Mouse (Mus musculus) forebrain, embryonic 13.5 days (tissue): ENCODE measurements at regions not wholly inside any gene's neighbourhood (a gene's known extent, or its start where the extent isn't known, plus 50 kb on each side); places are given as distances from the start of the nearest gene placed in this dataset.

ENCODE experiments used
- ATAC-seq: fragments of 200-750 bp; cut with Nextera tagmentation; 2 replicates; pipeline ENCODE4 v1.8.0; 2017
- H3K27ac ChIP-seq: fragments of 300-500 bp; sonication (generic); 2 replicates; pipeline ENCODE4 v1.5.1; 2015; ENCODE audit warnings: inconsistent platforms, mild to moderate bottlenecking, moderate library complexity
- H3K27me3 ChIP-seq: fragments of 300-500 bp; sonication (generic); 2 replicates; pipeline ENCODE4 v1.6.1; 2015; ENCODE audit warnings: mild to moderate bottlenecking, inconsistent platforms
- H3K36me3 ChIP-seq: fragments of 300-500 bp; sonication (generic); 2 replicates; pipeline ENCODE4 v1.6.1; 2015; ENCODE audit warnings: mild to moderate bottlenecking, inconsistent platforms; ENCODE audit not compliant: poor library complexity, severe bottlenecking
- H3K4me1 ChIP-seq: fragments of 300-500 bp; sonication (generic); 2 replicates; pipeline ENCODE4 v1.6.1; 2015; ENCODE audit warnings: inconsistent platforms
- H3K4me2 ChIP-seq: fragments of 300-500 bp; sonication (generic); 2 replicates; pipeline ENCODE4 v1.6.1; 2015; ENCODE audit warnings: inconsistent platforms, mild to moderate bottlenecking, moderate library complexity
- H3K4me3 ChIP-seq: fragments of 300-500 bp; sonication (generic); 2 replicates; pipeline ENCODE4 v1.5.1; 2015; ENCODE audit warnings: mild to moderate bottlenecking, inconsistent platforms
- H3K9ac ChIP-seq: fragments of 300-500 bp; sonication (generic); 2 replicates; pipeline ENCODE4 v1.6.1; 2015; ENCODE audit warnings: mild to moderate bottlenecking, inconsistent platforms
- H3K9me3 ChIP-seq: fragments of 300-500 bp; sonication (generic); replicated peaks from 2 replicates; pipeline ENCODE4 v1.6.1; 2016; ENCODE audit warnings: inconsistent platforms
- WGBS: fragments of 180-500 bp; shearing (Covaris S2); methylation state at CpG from one replicate; pipeline ENCODE4 v1.1.7; 2015; 5-methylcytosine and 5-hydroxymethylcytosine counted together

- Histone ChIP-seq H3K4me3 (no peak overlapping the region), H3K36me3 (no peaks in the 10 kb centered on the region), H3K9me3 (no peaks in the 10 kb centered on the region), H3K27ac (no peak overlapping the region), H3K27me3 (no peaks in the 10 kb centered on the region), H3K9ac (no peak overlapping the region), H3K4me2 (no peak overlapping the region), H3K4me1 (no peaks in the 10 kb centered on the region)
- no peak for ATAC-seq
- WGBS, result 92% methylated on average over 6 of the region's 6 CpGs
These were observed 718.6 kb upstream of the Gm21961 start for GRCm38 (mm10) chr15:65733326-65733725.

DNA sequence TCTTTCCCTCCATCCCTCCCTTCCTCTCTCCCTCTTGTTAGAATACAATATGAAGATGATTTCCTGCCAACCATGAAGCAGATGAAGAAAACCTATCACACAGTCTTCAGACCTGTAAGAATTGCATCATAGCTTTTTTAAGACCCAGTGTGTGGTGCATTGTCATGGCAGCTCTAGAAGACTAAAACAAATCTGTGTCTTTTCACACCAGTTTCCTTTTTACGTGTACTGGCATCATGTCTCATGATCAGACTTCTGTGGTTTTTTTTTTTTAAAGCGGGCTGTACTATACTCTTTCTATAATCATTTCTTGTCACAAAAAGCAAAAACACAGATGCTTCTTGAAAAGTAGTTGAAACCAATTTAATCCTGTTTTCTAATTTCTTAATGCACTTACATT is 716.6 kb upstream of the Gm21961 start:
- Histone ChIP-seq H3K4me2 (no peak overlapping the region), H3K36me3 (no peaks in the 10 kb centered on the region), H3K27ac (no peak overlapping the region), H3K9ac (no peak overlapping the region), H3K4me1 (no peaks in the 10 kb centered on the region), H3K9me3 (no peaks in the 10 kb centered on the region), H3K4me3 (no peak overlapping the region), H3K27me3 (no peaks in the 10 kb centered on the region)
- no peak for ATAC-seq
- 87% methylated on average over 2 of the region's 2 CpGs for WGBS

- 90% methylated on average over 1 of the region's 1 CpGs for WGBS
These were observed 712.4 kb upstream of the Gm21961 start for GRCm38 (mm10) chr15:65727061-65727460.

GRCm38 (mm10) chr15:65726271-65726670 is 711.6 kb upstream of the Gm21961 start:
- 88% methylated on average over 2 of the region's 2 CpGs for WGBS
- Histone ChIP-seq H3K4me3 (no peak overlapping the region), H3K27ac (no peak overlapping the region), H3K4me2 (no peak overlapping the region), H3K36me3 (no peaks in the 10 kb centered on the region), H3K9ac (no peak overlapping the region), H3K9me3 (no peaks in the 10 kb centered on the region), H3K27me3 (no peaks in the 10 kb centered on the region), H3K4me1 (no peaks in the 10 kb centered on the region)
- ATAC-seq, result no peak

More at GRCm38 (mm10) chr15:65727061-65727460, 712.4 kb upstream of the Gm21961 start:
- H3K27ac ChIP-seq, result no peak overlapping the region
- H3K27me3 ChIP-seq, result no peaks in the 10 kb centered on the region
- H3K9me3 ChIP-seq, result no peaks in the 10 kb centered on the region
- H3K9ac ChIP-seq, result no peak overlapping the region
- no peaks in the 10 kb centered on the region for H3K36me3 ChIP-seq
- H3K4me2 ChIP-seq, result no peak overlapping the region
- H3K4me3 ChIP-seq, result no peak overlapping the region
- ATAC-seq, result no peak
- H3K4me1 ChIP-seq, result no peaks in the 10 kb centered on the region

DNA sequence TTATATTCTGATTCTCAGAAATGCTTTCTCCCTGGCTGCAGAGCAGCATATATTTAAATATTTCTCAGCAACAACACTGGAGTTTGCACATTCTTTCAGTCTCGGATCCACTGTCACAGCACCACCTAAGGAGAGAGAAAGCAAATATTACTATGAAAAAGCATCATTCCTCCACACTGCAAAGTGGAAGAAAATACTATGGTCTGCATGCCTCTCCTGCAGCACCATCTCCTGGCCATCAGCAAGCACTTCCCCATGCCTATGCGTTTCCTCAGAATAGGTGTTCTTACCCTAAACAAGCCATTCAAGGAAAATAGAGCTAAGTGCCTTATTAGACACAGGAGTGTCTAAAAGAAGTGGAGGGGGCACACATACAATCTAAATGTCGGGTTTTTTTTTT is 688.9 kb upstream of the Gm21961 start:
- no peak overlapping the region for H3K27ac ChIP-seq
- H3K9ac ChIP-seq, result no peak overlapping the region
- no peak overlapping the region for H3K4me3 ChIP-seq
- no peak overlapping the region for H3K4me2 ChIP-seq
- H3K36me3 ChIP-seq, result no peaks in the 10 kb centered on the region
- WGBS, result 50% methylated on average over 3 of the region's 3 CpGs
- H3K4me1 ChIP-seq, result no peaks in the 10 kb centered on the region
- ATAC-seq, result peak; percentile 77; the same call in 1 of the 2 replicates
- H3K9me3 ChIP-seq, result no peaks in the 10 kb centered on the region
- no peaks in the 10 kb centered on the region for H3K27me3 ChIP-seq

DNA sequence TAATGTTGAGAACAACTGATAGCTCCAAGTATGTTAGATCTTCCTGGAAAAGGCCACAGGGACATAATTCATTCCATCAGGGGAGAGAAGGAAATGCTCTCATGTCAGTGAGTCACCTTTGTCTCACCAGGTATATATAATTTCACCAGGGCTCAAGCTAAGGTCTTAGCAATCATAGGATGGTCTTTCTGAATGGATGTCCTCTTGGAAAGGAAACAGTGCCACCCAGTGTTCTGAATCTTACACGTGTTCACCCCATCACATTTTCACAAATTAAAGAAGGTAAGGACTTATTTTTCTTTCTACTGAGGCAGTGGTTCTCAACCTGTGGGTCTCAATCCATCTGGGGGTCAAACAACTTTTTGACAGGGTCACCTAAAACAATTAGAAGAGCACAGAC is 686.8 kb upstream of the Gm21961 start:
- WGBS, result 5% methylated on average over 1 of the region's 1 CpGs
- Histone ChIP-seq H3K27me3 (no peaks in the 10 kb centered on the region), H3K9ac (no peak overlapping the region), H3K9me3 (no peaks in the 10 kb centered on the region), H3K36me3 (no peaks in the 10 kb centered on the region), H3K4me1 (no peaks in the 10 kb centered on the region), H3K27ac (no peak overlapping the region), H3K4me2 (no peak overlapping the region), H3K4me3 (no peak overlapping the region)
- 0 out of 2 replicates have a peak, but pooled peaks have one; percentile 36 for ATAC-seq

DNA sequence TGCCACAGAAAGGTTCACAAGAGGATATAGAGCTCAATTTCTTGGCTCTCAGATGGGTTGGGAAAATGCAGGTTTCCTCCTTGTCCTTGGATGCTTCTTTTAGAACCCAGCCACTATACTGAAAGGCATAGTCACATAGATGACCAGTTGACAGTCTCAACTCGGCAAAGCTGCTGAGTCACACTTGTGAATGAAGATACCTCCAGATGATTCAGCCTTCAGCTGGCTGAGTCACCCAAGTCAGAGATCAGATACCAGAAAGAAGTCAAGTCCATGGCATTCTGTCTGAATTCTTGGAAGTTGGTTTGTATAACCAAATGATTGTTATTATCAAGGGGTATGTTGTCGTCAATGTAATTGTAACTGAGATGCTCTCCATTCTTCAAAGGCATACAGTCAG is 683.9 kb upstream of the Gm21961 start:
- Histone ChIP-seq H3K4me3 (no peak overlapping the region), H3K27me3 (no peaks in the 10 kb centered on the region), H3K9ac (no peak overlapping the region), H3K4me2 (no peak overlapping the region), H3K27ac (no peak overlapping the region), H3K4me1 (no peaks in the 10 kb centered on the region), H3K36me3 (no peaks in the 10 kb centered on the region), H3K9me3 (no peaks in the 10 kb centered on the region)
- ATAC-seq, result no peak
- WGBS, result 87% methylated on average over 2 of the region's 2 CpGs
